Mouse (Mus musculus) cerebellum, adult 2 months (tissue): Measurements from ENCODE around the gene Gab1. TPM values are rescaled to one million over a fixed set of nuclear protein-coding genes. Genes with fewer than 3 reads are reported as not detected.

ENCODE experiments used
- DNase-seq, 2 experiments: peaks; one replicate each; pipeline ENCODE4 v3.0.0; 2021
- H3K27ac ChIP-seq: fragments of 200-500 bp; 2 replicates; pipeline ENCODE4 v1.5.1; 2012; ENCODE audit warnings: low read length, control low read depth, inconsistent platforms; ENCODE audit not compliant: insufficient read depth
- H3K27me3 ChIP-seq: fragments of 200-500 bp; 2 replicates; pipeline ENCODE4 v1.6.1; 2012; ENCODE audit warnings: inconsistent platforms, mild to moderate bottlenecking, low read length, moderate library complexity; ENCODE audit not compliant: control insufficient read depth, insufficient read depth
- H3K4me1 ChIP-seq: fragments of 200-500 bp; 2 replicates; pipeline ENCODE4 v1.6.1; 2011; ENCODE audit warnings: low read length; ENCODE audit not compliant: control insufficient read depth, insufficient read depth
- H3K4me3 ChIP-seq: fragments of 200-500 bp; replicated peaks from 2 replicates; pipeline ENCODE3; 2011; ENCODE audit warnings: mild to moderate bottlenecking, low read depth, low read length, control low read depth; ENCODE audit not compliant: insufficient read depth
- CTCF ChIP-seq: fragments of 200-500 bp; IDR thresholded peaks from 2 replicates; pipeline ENCODE4 v1.5.1; 2011; ENCODE audit warnings: low read depth, mild to moderate bottlenecking, control low read depth, low read length, moderate library complexity, borderline replicate concordance; ENCODE audit not compliant: insufficient read depth
- POLR2A ChIP-seq: fragments of 200-500 bp; IDR thresholded peaks from 2 replicates; pipeline ENCODE4 v1.6.1; 2011; ENCODE audit warnings: low read length, control low read depth, borderline replicate concordance; ENCODE audit not compliant: insufficient read depth
- WGBS: fragments of 180-500 bp; shearing (Covaris S2); methylation state at CpG from one replicate; pipeline ENCODE4 v1.1.7; 2018; 5-methylcytosine and 5-hydroxymethylcytosine counted together
- polyA plus RNA-seq: library from polyadenylated mRNA; depleted of rRNA; stranded (reverse); fragments of >200 nt; gene quantifications from 2 replicates; pipeline ENCODE4 v1.2.3, GENCODE M21; 2012

Gene Gab1
- polyA plus RNA-seq, 1 experiment: 34.0 TPM

GRCm38 (mm10) chr8:80848631-80849030, 31.7 kb downstream of the Gab1 start:
- TF ChIP-seq CTCF: no peak
- TF ChIP-seq POLR2A: no peak
- WGBS: 67% methylated on average over 11 of the region's 11 CpGs
- Histone ChIP-seq H3K27me3 (no peaks in the 10 kb centered on the region), H3K27ac (no peak overlapping the region), H3K4me1 (peaks cover 9% of the 10 kb centered on the region), H3K4me3 (no peak overlapping the region)
- no peak for DNase-seq

GRCm38 (mm10) chr8:80847912-80848311, 32.4 kb downstream of the Gab1 start:
- H3K27ac ChIP-seq: no peak overlapping the region

GRCm38 (mm10) chr8:80845284-80845683, 35.0 kb downstream of the Gab1 start:
- Histone ChIP-seq H3K27me3 (no peaks in the 10 kb centered on the region), H3K4me3 (no peak overlapping the region), H3K27ac (no peak overlapping the region), H3K4me1 (peaks cover 5% of the 10 kb centered on the region)
- TF ChIP-seq POLR2A (no peak), CTCF (no peak)
- DNase-seq: no peak
- WGBS: 90% methylated on average over 13 of the region's 13 CpGs

More at GRCm38 (mm10) chr8:80847912-80848311, 32.4 kb downstream of the Gab1 start:
- Histone ChIP-seq H3K4me1 (peaks cover 7% of the 10 kb centered on the region), H3K4me3 (no peak overlapping the region), H3K27me3 (no peaks in the 10 kb centered on the region)
- DNase-seq: no peak
- TF ChIP-seq POLR2A: no peak
- WGBS: 14% methylated on average over 9 of the region's 9 CpGs

GRCm38 (mm10) chr8:80843744-80844434, 36.4 kb downstream of the Gab1 start:
- Histone ChIP-seq H3K4me3 (no peak overlapping the region), H3K27ac (no peak overlapping the region), H3K27me3 (no peaks in the 10 kb centered on the region), H3K4me1 (peaks cover 7% of the 10 kb centered on the region)
- no peak for TF ChIP-seq CTCF
- TF ChIP-seq POLR2A: no peak
- 92% methylated on average over 9 of the region's 9 CpGs for WGBS
- no peak for DNase-seq

- H3K4me1 ChIP-seq: 0 out of 2 replicates have a peak, but pooled peaks cover 3% of the 10 kb centered on the region
- 86% methylated on average over 3 of the region's 3 CpGs for WGBS
- no peak for DNase-seq
- no peaks in the 10 kb centered on the region for H3K27me3 ChIP-seq
- H3K27ac ChIP-seq: no peak overlapping the region
- H3K4me3 ChIP-seq: no peak overlapping the region
- TF ChIP-seq CTCF (no peak), POLR2A (no peak)
These were observed 37.8 kb downstream of the Gab1 start for GRCm38 (mm10) chr8:80842514-80842913.

- TF ChIP-seq CTCF: no peak
- TF ChIP-seq POLR2A: no peak
- H3K4me1 ChIP-seq: peaks cover 3% of the 10 kb centered on the region; the same call in 1 of the 2 replicates
- no peaks in the 10 kb centered on the region for H3K27me3 ChIP-seq
- H3K27ac ChIP-seq: no peak overlapping the region
- DNase-seq: no peak
- WGBS: 27% methylated on average over 6 of the region's 6 CpGs
- H3K4me3 ChIP-seq: no peak overlapping the region
These were observed 40.2 kb downstream of the Gab1 start for GRCm38 (mm10) chr8:80840090-80840489.

- no peak for TF ChIP-seq CTCF
- no peak for TF ChIP-seq POLR2A
- Histone ChIP-seq H3K27me3 (no peaks in the 10 kb centered on the region), H3K4me3 (no peak overlapping the region), H3K4me1 (peaks cover 9% of the 10 kb centered on the region), H3K27ac (no peak overlapping the region)
- WGBS: 57% methylated on average over 6 of the region's 6 CpGs
- no peak for DNase-seq
These were observed 42.1 kb downstream of the Gab1 start for GRCm38 (mm10) chr8:80838199-80838598.

GRCm38 (mm10) chr8:80835401-80835800, 44.9 kb downstream of the Gab1 start:
- TF ChIP-seq CTCF (no peak), POLR2A (no peak)
- peaks cover 17% of the 10 kb centered on the region for H3K4me1 ChIP-seq
- H3K4me3 ChIP-seq: no peak overlapping the region
- DNase-seq: no peak
- no peak overlapping the region for H3K27ac ChIP-seq
- WGBS: 87% methylated on average over 6 of the region's 6 CpGs
- H3K27me3 ChIP-seq: no peaks in the 10 kb centered on the region
